Mouse (Mus musculus) ES-E14 (cell line): Measurements from ENCODE around the gene Speer4f2. TPM values are rescaled to one million over a fixed set of nuclear protein-coding genes. Genes with fewer than 3 reads are reported as not detected.

Source experiments
- DNase-seq: peaks from one replicate; pipeline ENCODE4 v3.0.0-alpha.2; 2013; ENCODE audit warnings: low read depth, low spot score
- H3K27ac ChIP-seq: 2 replicates; pipeline ENCODE4 v1.5.1; 2012; ENCODE audit warnings: low read depth, mild to moderate bottlenecking, low read length, moderate library complexity, mixed read lengths; ENCODE audit not compliant: poor library complexity, insufficient read depth, severe bottlenecking
- H3K36me3 ChIP-seq: 2 replicates; pipeline ENCODE4 v1.6.1; 2012; ENCODE audit warnings: mild to moderate bottlenecking, low read length, moderate library complexity, mixed read lengths; ENCODE audit not compliant: control insufficient read depth, poor library complexity, insufficient read depth, severe bottlenecking
- H3K4me1 ChIP-seq, 2 experiments: fragments of 150-350 bp in 1 of 2; sonication (generic) in 1 of 2; 2 replicates each; pipeline ENCODE4 v1.6.1; 2012; ENCODE audit warnings: low read length in 2 of 2, mild to moderate bottlenecking in 1 of 2, mixed read lengths in 1 of 2; ENCODE audit not compliant: control insufficient read depth in 2 of 2, insufficient read depth in 2 of 2, poor library complexity in 1 of 2
- H3K4me3 ChIP-seq, 2 experiments: fragments of 150-350 bp in 1 of 2; sonication (generic) in 1 of 2; 2 replicates each; pipeline ENCODE4 v1.5.1; 2012; ENCODE audit warnings: low read length in 2 of 2, low read depth in 1 of 2, mild to moderate bottlenecking in 1 of 2, mixed read lengths in 1 of 2; ENCODE audit not compliant: insufficient read depth in 1 of 2, poor library complexity in 1 of 2, severe bottlenecking in 1 of 2
- H3K9ac ChIP-seq: 2 replicates; pipeline ENCODE4 v1.6.1; 2012; ENCODE audit warnings: low read depth, mild to moderate bottlenecking, low read length, mixed read lengths; ENCODE audit not compliant: poor library complexity, insufficient read depth, severe bottlenecking
- H3K9me3 ChIP-seq: fragments of 150-350 bp; sonication (generic); 2 replicates; pipeline ENCODE4 v1.6.1; 2012; ENCODE audit warnings: low read depth, mild to moderate bottlenecking, low read length; ENCODE audit not compliant: control insufficient read depth, insufficient read depth
- CHD2 ChIP-seq: IDR thresholded peaks from 2 replicates; pipeline ENCODE4 v1.6.1; 2014; ENCODE audit warnings: mild to moderate bottlenecking, low read depth, low read length, inconsistent platforms
- HCFC1 ChIP-seq: IDR thresholded peaks from 2 replicates; pipeline ENCODE4 v1.6.1; 2012; ENCODE audit warnings: low read length, inconsistent platforms, borderline replicate concordance; ENCODE audit not compliant: insufficient read depth
- MAFK ChIP-seq: IDR thresholded peaks from 2 replicates; pipeline ENCODE4 v1.6.1; 2014; ENCODE audit warnings: mild to moderate bottlenecking, low read depth, low read length, inconsistent platforms; ENCODE audit not compliant: insufficient read depth
- ZC3H11A ChIP-seq: IDR thresholded peaks from 2 replicates; pipeline ENCODE4 v1.6.1; 2012; ENCODE audit warnings: low read depth, mild to moderate bottlenecking, inconsistent platforms, low read length, borderline replicate concordance
- ZNF384 ChIP-seq: IDR thresholded peaks from 2 replicates; pipeline ENCODE4 v1.6.1; 2012; ENCODE audit warnings: low read depth, low read length, inconsistent platforms
- in situ Hi-C, 2 experiments: fragments of 600-800 bp; cut with MboI; formaldehyde crosslinking; loops; one replicate each; pipeline ENCODE4 v1.15.1; 2025; ENCODE audit warnings: low sequenced_read_pairs in 2 of 2, inconsistent platforms in 1 of 2; ENCODE audit not compliant: unreplicated experiment in 2 of 2
- total RNA-seq: library from RNA; depleted of rRNA; stranded (reverse); fragments of 300-350 nt; gene quantifications from 2 replicates; pipeline ENCODE4 v1.2.3, GENCODE M21; 2012; rRNA removed

Gene Speer4f2
- total RNA-seq, 1 experiment = not detected

GRCm38 (mm10) chr5:17419215-17419820 is 46.3 kb downstream of the Speer4f2 start:
- Histone ChIP-seq H3K4me1 (no peaks in the 10 kb centered on the region), H3K4me3 (no peak overlapping the region), H3K27ac (no peak overlapping the region), H3K36me3 (no peaks in the 10 kb centered on the region), H3K9me3 (no peaks in the 10 kb centered on the region), H3K9ac (no peak overlapping the region)
- DNase-seq = no peak
- in situ Hi-C loops = no loop called here
- TF ChIP-seq ZC3H11A = no peak
- no peak for TF ChIP-seq HCFC1

DNA sequence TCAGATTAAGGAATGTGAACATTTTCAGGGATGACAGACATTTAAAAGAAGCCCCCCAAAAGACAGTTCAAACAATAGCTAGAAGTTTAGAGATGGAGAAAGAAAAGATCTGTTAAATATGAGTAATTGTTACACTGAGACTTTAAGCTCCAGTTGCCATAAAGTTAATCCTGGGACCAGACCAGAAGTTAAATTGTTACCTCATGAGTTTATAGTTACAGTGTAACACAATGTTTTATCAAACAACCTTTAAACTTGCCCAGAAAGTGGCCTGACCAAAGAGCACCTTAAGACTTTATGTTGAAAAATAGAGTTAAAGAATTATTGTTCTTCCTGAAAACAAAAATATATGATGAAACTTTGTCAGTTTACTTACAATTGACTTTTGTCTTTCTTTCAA is 46.9 kb downstream of the Speer4f2 start:
- Histone ChIP-seq H3K4me1 (no peaks in the 10 kb centered on the region), H3K9ac (no peak overlapping the region), H3K36me3 (no peaks in the 10 kb centered on the region), H3K9me3 (no peaks in the 10 kb centered on the region), H3K4me3 (no peak overlapping the region), H3K27ac (no peak overlapping the region)
- TF ChIP-seq MAFK = no peak
- DNase-seq = no peak
- in situ Hi-C loops = no loop called here

DNA sequence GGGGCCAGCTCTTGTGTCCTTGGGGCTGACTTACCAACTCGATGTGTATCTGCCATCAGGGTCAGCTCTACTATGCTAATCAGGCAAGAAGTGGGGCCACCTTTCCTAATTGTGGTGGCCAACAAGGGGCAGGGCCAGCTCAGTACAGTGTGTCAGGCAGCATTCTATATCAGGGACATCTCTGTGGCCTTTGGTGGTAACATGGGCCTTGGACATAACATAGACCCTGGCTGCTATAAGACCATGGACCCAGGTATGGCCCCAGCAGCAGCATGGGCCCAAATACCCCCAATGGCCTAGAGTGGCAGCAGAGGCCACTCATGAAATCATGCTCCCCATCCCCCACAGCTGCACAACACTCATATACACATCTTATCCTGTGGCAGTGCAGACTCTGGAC is 49.2 kb downstream of the Speer4f2 start:
- in situ Hi-C loops = no loop called here
- Histone ChIP-seq H3K9ac (no peak overlapping the region), H3K4me1 (no peaks in the 10 kb centered on the region), H3K27ac (no peak overlapping the region), H3K4me3 (no peak overlapping the region), H3K9me3 (no peaks in the 10 kb centered on the region), H3K36me3 (no peaks in the 10 kb centered on the region)
- TF ChIP-seq ZC3H11A = no peak
- no peak for DNase-seq

DNA sequence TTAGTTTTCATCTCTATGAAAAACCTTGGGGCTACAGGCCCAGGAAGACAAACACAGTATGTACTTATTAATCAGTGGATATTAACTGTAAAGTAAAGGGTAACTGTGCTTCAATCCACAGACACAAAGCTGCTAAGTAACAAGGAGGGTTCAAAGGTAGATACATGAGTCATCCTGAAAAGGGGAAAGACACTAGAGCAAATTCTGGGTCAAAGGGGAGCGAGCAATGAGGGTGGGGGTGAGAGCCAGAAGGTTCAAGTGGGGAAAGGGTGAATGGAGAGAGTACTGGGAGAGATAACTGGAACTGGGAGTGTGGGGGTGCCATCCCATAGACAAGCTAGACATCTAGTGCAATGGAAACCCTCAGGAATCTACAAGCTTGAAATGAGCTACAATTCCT is 54.0 kb downstream of the Speer4f2 start:
- Histone ChIP-seq H3K4me1 (no peaks in the 10 kb centered on the region), H3K36me3 (no peaks in the 10 kb centered on the region), H3K4me3 (no peak overlapping the region), H3K9me3 (no peaks in the 10 kb centered on the region), H3K27ac (no peak overlapping the region), H3K9ac (no peak overlapping the region)
- TF ChIP-seq ZNF384 (no peak), HCFC1 (no peak), ZC3H11A (no peak), MAFK (no peak), CHD2 (no peak)
- no peak for DNase-seq
- in situ Hi-C loops = no loop called here

Other genes with a start within 250 kb of the Speer4f2 start
- gene Speer4f1, start 102.9 kb downstream of the Speer4f2 start, total RNA-seq = not detected in 2 replicates
- 3.9 and 7.0 TPM in 2 replicates for gene Sema3c, start 201.1 kb downstream of the Speer4f2 start, total RNA-seq